Mouse (Mus musculus) G1E (cell line): Measurements from ENCODE around the gene Pprc1.

ENCODE experiments used
- CTCF ChIP-seq: IDR thresholded peaks from 2 replicates; pipeline ENCODE4 v1.5.1; 2012; ENCODE audit warnings: low read depth, low read length, inconsistent platforms, mixed read lengths
- GATA1 ChIP-seq: IDR thresholded peaks from 2 replicates; pipeline ENCODE4 v1.6.1; 2012; ENCODE audit warnings: borderline replicate concordance, low read length, inconsistent platforms, mixed read lengths
- GATA2 ChIP-seq: IDR thresholded peaks from 2 replicates; pipeline ENCODE4 v1.6.1; 2012; ENCODE audit warnings: low read depth, low read length, inconsistent platforms, borderline replicate concordance
- POLR2AphosphoS5 ChIP-seq: IDR thresholded peaks from 2 replicates; pipeline ENCODE4 v1.6.1; 2012; ENCODE audit warnings: low read depth, low read length, inconsistent platforms; ENCODE audit not compliant: insufficient replicate concordance
- TAL1 ChIP-seq: conservative IDR thresholded peaks from 2 replicates; pipeline ENCODE4 v1.6.1; 2012; ENCODE audit warnings: low read depth, low read length, inconsistent platforms, mixed read lengths

GRCm38 (mm10) chr19:46099561-46099960 is 54.9 kb downstream of the Pprc1 start:
- TF ChIP-seq TAL1 (no peak), CTCF (no peak), GATA1 (no peak), POLR2AphosphoS5 (no peak), GATA2 (no peak)
